Mouse (Mus musculus) mesoderm, embryonic 11.5 days (tissue): Measurements from ENCODE around the gene Cd93.

Experiments used
- DNase-seq: peaks from one replicate; pipeline ENCODE4 v3.0.0-alpha.2; 2012; ENCODE audit warnings: low read depth, low spot score

Cd93 gene

GRCm38 (mm10) chr2:148442710-148443109, 653 bp downstream of the Cd93 start:
- DNase-seq, result no peak

- no peak for DNase-seq
Measured at GRCm38 (mm10) chr2:148442172-148442571, 1.2 kb downstream of the Cd93 start.

GRCm38 (mm10) chr2:148441421-148441820, 1.9 kb downstream of the Cd93 start:
- DNase-seq, result no peak

GRCm38 (mm10) chr2:148439691-148440276, 3.6 kb downstream of the Cd93 start:
- DNase-seq, result no peak

GRCm38 (mm10) chr2:148436285-148436684, 7.1 kb downstream of the Cd93 start:
- no peak for DNase-seq

GRCm38 (mm10) chr2:148432346-148432745, 11.0 kb downstream of the Cd93 start:
- no peak for DNase-seq

GRCm38 (mm10) chr2:148430941-148431340, 12.4 kb downstream of the Cd93 start:
- no peak for DNase-seq

- no peak for DNase-seq
Measured at GRCm38 (mm10) chr2:148429001-148429505, 14.3 kb downstream of the Cd93 start.

GRCm38 (mm10) chr2:148428523-148428922, 14.8 kb downstream of the Cd93 start:
- DNase-seq, result no peak

GRCm38 (mm10) chr2:148427553-148427952, 15.8 kb downstream of the Cd93 start:
- no peak for DNase-seq

GRCm38 (mm10) chr2:148425709-148426382, 17.5 kb downstream of the Cd93 start:
- no peak for DNase-seq

- no peak for DNase-seq
Measured at GRCm38 (mm10) chr2:148421706-148422105, 21.7 kb downstream of the Cd93 start.

- no peak for DNase-seq
Measured at GRCm38 (mm10) chr2:148421112-148421511, 22.3 kb downstream of the Cd93 start.

- no peak for DNase-seq
Measured at GRCm38 (mm10) chr2:148419776-148420175, 23.6 kb downstream of the Cd93 start.

- DNase-seq, result no peak
Measured at GRCm38 (mm10) chr2:148419151-148419550, 24.2 kb downstream of the Cd93 start.

- no peak for DNase-seq
Measured at GRCm38 (mm10) chr2:148409821-148410220, 33.5 kb downstream of the Cd93 start.

- DNase-seq, result peak; percentile 72
Measured at GRCm38 (mm10) chr2:148409141-148409540, 34.2 kb downstream of the Cd93 start.

GRCm38 (mm10) chr2:148408761-148409120, 34.6 kb downstream of the Cd93 start:
- DNase-seq, result peak; percentile 4

- DNase-seq, result peak; percentile 47
Measured at GRCm38 (mm10) chr2:148407870-148408760, 35.2 kb downstream of the Cd93 start, which contains the start of gene Thbd. Gene Thbd, minus strand, starts transcription at chr2:148408188.

GRCm38 (mm10) chr2:148406971-148407869, 36.1 kb downstream of the Cd93 start:
- DNase-seq, result peak; percentile 41
